Mouse (Mus musculus) lung, embryonic 16.5 days (tissue): ENCODE results near the gene Spint1. TPM values are rescaled to one million over a fixed set of nuclear protein-coding genes. Genes with fewer than 3 reads are reported as not detected.

Experiments
- ATAC-seq: fragments of 200-750 bp; cut with Nextera tagmentation; 2 replicates; pipeline ENCODE4 v1.8.0; 2017; ENCODE audit warnings: low read depth, mild to moderate bottlenecking, moderate library complexity
- H3K27ac ChIP-seq: fragments of 300-500 bp; sonication (generic); 2 replicates; pipeline ENCODE4 v1.5.1; 2014; ENCODE audit warnings: mild to moderate bottlenecking, control low read depth, low read length
- H3K27me3 ChIP-seq: fragments of 300-500 bp; sonication (generic); 2 replicates; pipeline ENCODE4 v1.6.1; 2014; ENCODE audit warnings: low read depth, low read length, mixed read lengths; ENCODE audit not compliant: control insufficient read depth, insufficient read depth
- H3K36me3 ChIP-seq: fragments of 300-500 bp; sonication (generic); 2 replicates; pipeline ENCODE4 v1.6.1; 2014; ENCODE audit warnings: low read length; ENCODE audit not compliant: control insufficient read depth, insufficient read depth
- H3K4me1 ChIP-seq: fragments of 300-500 bp; sonication (generic); replicated peaks from 2 replicates; pipeline ENCODE4 v1.6.1; 2014; ENCODE audit warnings: low read length, mixed read lengths; ENCODE audit not compliant: control insufficient read depth, insufficient read depth
- H3K4me2 ChIP-seq: fragments of 300-500 bp; sonication (generic); 2 replicates; pipeline ENCODE4 v1.6.1; 2014; ENCODE audit warnings: low read depth, low read length, control low read depth
- H3K4me3 ChIP-seq: fragments of 300-500 bp; sonication (generic); 2 replicates; pipeline ENCODE4 v1.5.1; 2014; ENCODE audit warnings: mild to moderate bottlenecking, low read length, control low read depth
- H3K9ac ChIP-seq: fragments of 300-500 bp; sonication (generic); 2 replicates; pipeline ENCODE4 v1.6.1; 2014; ENCODE audit warnings: low read length, control low read depth
- H3K9me3 ChIP-seq: fragments of 300-500 bp; sonication (generic); 2 replicates; pipeline ENCODE4 v1.6.1; 2016; ENCODE audit warnings: low read length; ENCODE audit not compliant: control insufficient read depth
- WGBS: fragments of 180-500 bp; shearing (Covaris S2); extraction: QIAGEN DNeasy Blood & Tissue Kit; methylation state at CpG from one replicate; pipeline ENCODE4 v1.1.7; 2014; 5-methylcytosine and 5-hydroxymethylcytosine counted together
- polyA plus RNA-seq: library from polyadenylated mRNA; unstranded; fragments of >200 nt; fragmentation: Nextera tagmentation; extraction: Ambion mirVana; gene quantifications from 2 replicates; pipeline ENCODE4 v1.2.1, GENCODE M21; 2015

Spint1 gene
- polyA plus RNA-seq, 1 experiment from 2014 or later = 34.2 TPM

- Histone ChIP-seq H3K9me3 (no peaks in the 10 kb centered on the region), H3K9ac (no peak overlapping the region), H3K27me3 (no peaks in the 10 kb centered on the region), H3K36me3 (peaks cover 41% of the 10 kb centered on the region), H3K4me3 (no peak overlapping the region), H3K27ac (no peak overlapping the region), H3K4me2 (no peak overlapping the region), H3K4me1 (peaks cover 5% of the 10 kb centered on the region)
- no peak for ATAC-seq
- WGBS = 90% methylated on average over 18 of the region's 18 CpGs
Measured at GRCm38 (mm10) chr2:119294411-119294810, 57.2 kb downstream of the Spint1 start.

GRCm38 (mm10) chr2:119296756-119297155 lies 59.6 kb downstream of the Spint1 start:
- no peaks in the 10 kb centered on the region for H3K9me3 ChIP-seq
- WGBS = 92% methylated on average over 12 of the region's 12 CpGs
- no peak overlapping the region for H3K27ac ChIP-seq
- no peak overlapping the region for H3K4me2 ChIP-seq
- peaks cover 14% of the 10 kb centered on the region for H3K4me1 ChIP-seq
- H3K4me3 ChIP-seq = no peak overlapping the region
- H3K9ac ChIP-seq = no peak overlapping the region
- H3K36me3 ChIP-seq = peaks cover 39% of the 10 kb centered on the region
- ATAC-seq = no peak
- no peaks in the 10 kb centered on the region for H3K27me3 ChIP-seq

- Histone ChIP-seq H3K27ac (no peak overlapping the region), H3K9ac (no peak overlapping the region), H3K4me3 (no peak overlapping the region), H3K36me3 (peaks cover 39% of the 10 kb centered on the region), H3K4me2 (no peak overlapping the region), H3K4me1 (peaks cover 14% of the 10 kb centered on the region), H3K9me3 (no peaks in the 10 kb centered on the region), H3K27me3 (no peaks in the 10 kb centered on the region)
- 93% methylated on average over 19 of the region's 19 CpGs for WGBS
- ATAC-seq = no peak
Measured at GRCm38 (mm10) chr2:119297506-119297905, 60.3 kb downstream of the Spint1 start.

- no peaks in the 10 kb centered on the region for H3K9me3 ChIP-seq
- H3K27ac ChIP-seq = no peak overlapping the region
- H3K27me3 ChIP-seq = no peaks in the 10 kb centered on the region
- H3K4me3 ChIP-seq = no peak overlapping the region
- H3K4me1 ChIP-seq = peaks cover 14% of the 10 kb centered on the region
- no peak overlapping the region for H3K9ac ChIP-seq
- peaks cover 34% of the 10 kb centered on the region for H3K36me3 ChIP-seq
- H3K4me2 ChIP-seq = no peak overlapping the region
- ATAC-seq = no peak
- WGBS = 33% methylated on average over 5 of the region's 5 CpGs
Measured at GRCm38 (mm10) chr2:119298330-119298729, 61.2 kb downstream of the Spint1 start.

- WGBS = 82% methylated on average over 2 of the region's 2 CpGs
- Histone ChIP-seq H3K36me3 (peaks cover 30% of the 10 kb centered on the region), H3K4me2 (no peak overlapping the region), H3K9ac (no peak overlapping the region), H3K4me1 (peaks cover 14% of the 10 kb centered on the region), H3K4me3 (no peak overlapping the region), H3K27me3 (no peaks in the 10 kb centered on the region), H3K9me3 (no peaks in the 10 kb centered on the region), H3K27ac (peak overlapping the region; percentile 91)
- no peak for ATAC-seq
Measured at GRCm38 (mm10) chr2:119298839-119299238, 61.7 kb downstream of the Spint1 start.

Other genes starting within 250 kb of the Spint1 start
- 23.8 and 25.1 TPM in 2 replicates for gene Ccdc32, start 208.0 kb upstream of the Spint1 start, polyA plus RNA-seq
- gene Rpusd2, start 202.6 kb upstream of the Spint1 start, polyA plus RNA-seq = 3.3 and 3.5 TPM in 2 replicates
- gene Knl1, start 190.2 kb upstream of the Spint1 start, polyA plus RNA-seq = 62.8 and 64.4 TPM in 2 replicates
- gene Rad51, start 124.6 kb upstream of the Spint1 start, polyA plus RNA-seq = 52.6 and 53.0 TPM in 2 replicates
- gene Rmdn3, start 80.3 kb upstream of the Spint1 start, polyA plus RNA-seq = 39.9 and 41.1 TPM in 2 replicates
- gene Gchfr, start 69.6 kb upstream of the Spint1 start, polyA plus RNA-seq = 24.3 and 26.1 TPM in 2 replicates
- gene Gm14137, start 62.9 kb upstream of the Spint1 start, polyA plus RNA-seq = 0.40 and 0.41 TPM in 2 replicates
- 48.7 and 50.8 TPM in 2 replicates for gene Zfyve19, start 28.7 kb upstream of the Spint1 start, polyA plus RNA-seq
- 17.0 and 22.3 TPM in 2 replicates for gene Dnajc17, start 28.6 kb upstream of the Spint1 start, polyA plus RNA-seq
- gene Ppp1r14d, start 7.5 kb upstream of the Spint1 start, polyA plus RNA-seq = 0.47 and 0.73 TPM in 2 replicates
- gene Rhov, start 33.9 kb downstream of the Spint1 start, polyA plus RNA-seq = 1.3 and 2.2 TPM in 2 replicates
- gene Vps18, start 51.4 kb downstream of the Spint1 start, polyA plus RNA-seq = 18.8 and 19.5 TPM in 2 replicates
- 14.6 and 17.8 TPM in 2 replicates for gene Dll4, start 88.4 kb downstream of the Spint1 start, polyA plus RNA-seq
- 1.1 and 1.7 TPM in 2 replicates for gene Chac1, start 113.9 kb downstream of the Spint1 start, polyA plus RNA-seq
- 4.2 TPM in 2 replicates for gene Ino80, start 240.3 kb downstream of the Spint1 start, polyA plus RNA-seq